Mouse (Mus musculus): Measurements from ENCODE around the gene Ubald1. TPM values are rescaled to one million over a fixed set of nuclear protein-coding genes. Genes with fewer than 3 reads are reported as not detected.

Ubald1 gene
- polyA plus RNA-seq, 1 experiment = 65.2 TPM

DNA sequence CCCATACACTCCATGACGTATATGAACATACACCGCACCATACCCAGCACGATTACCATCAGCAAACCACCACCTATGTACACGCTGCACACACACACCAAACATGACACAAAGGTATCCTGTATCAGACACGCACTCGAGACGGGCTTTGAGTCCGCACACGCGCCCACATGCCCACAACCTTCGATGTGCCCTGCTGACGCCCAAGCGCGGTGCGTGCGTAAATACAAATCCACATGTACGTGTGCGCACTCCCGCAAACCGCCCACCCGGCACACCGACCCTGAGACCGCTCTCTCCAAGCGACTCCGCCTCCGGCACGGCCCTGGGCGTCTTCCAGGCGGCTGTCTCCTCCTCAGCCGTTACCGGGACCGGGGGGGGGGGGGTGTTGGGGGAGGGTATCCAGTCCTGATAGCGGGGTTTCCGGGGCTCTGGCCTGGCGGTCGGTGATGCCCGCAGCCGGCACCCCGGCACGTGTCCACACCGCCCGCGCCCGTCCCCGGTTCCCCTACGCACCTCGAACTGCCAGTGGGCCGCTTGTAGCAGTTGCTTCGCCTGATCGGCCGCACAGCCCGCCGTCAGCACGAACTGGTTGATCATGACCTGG is 911 bp downstream of the Ubald1 start:
- Histone ChIP-seq H3K4me1 (ENCODE audit: control insufficient read depth, insufficient read depth, low read length) (peaks cover 5% of the 10 kb centered on the region), H3K36me3 (ENCODE audit: control insufficient read depth, insufficient read depth, low read length) (no peaks in the 10 kb centered on the region), H3K27ac (ENCODE audit: control insufficient read depth, insufficient read depth, low read depth, low read length) (peak overlapping the region; percentile 99), H3K27me3 (ENCODE audit: control insufficient read depth, insufficient read depth, low read length) (no peaks in the 10 kb centered on the region), H3K4me3 (ENCODE audit: control insufficient read depth, low read depth, low read length) (peak overlapping the region; percentile 96)
- no peak for TF ChIP-seq CTCF (IDR thresholded peaks at IDR 0.05; ENCODE audit: control insufficient read depth, insufficient read depth, insufficient replicate concordance, low read depth, low read length)
- no peak; the same call in 1 of the 2 replicates for TF ChIP-seq POLR2A (IDR thresholded peaks at IDR 0.05; ENCODE audit: control insufficient read depth, low read depth, low read length)

DNA sequence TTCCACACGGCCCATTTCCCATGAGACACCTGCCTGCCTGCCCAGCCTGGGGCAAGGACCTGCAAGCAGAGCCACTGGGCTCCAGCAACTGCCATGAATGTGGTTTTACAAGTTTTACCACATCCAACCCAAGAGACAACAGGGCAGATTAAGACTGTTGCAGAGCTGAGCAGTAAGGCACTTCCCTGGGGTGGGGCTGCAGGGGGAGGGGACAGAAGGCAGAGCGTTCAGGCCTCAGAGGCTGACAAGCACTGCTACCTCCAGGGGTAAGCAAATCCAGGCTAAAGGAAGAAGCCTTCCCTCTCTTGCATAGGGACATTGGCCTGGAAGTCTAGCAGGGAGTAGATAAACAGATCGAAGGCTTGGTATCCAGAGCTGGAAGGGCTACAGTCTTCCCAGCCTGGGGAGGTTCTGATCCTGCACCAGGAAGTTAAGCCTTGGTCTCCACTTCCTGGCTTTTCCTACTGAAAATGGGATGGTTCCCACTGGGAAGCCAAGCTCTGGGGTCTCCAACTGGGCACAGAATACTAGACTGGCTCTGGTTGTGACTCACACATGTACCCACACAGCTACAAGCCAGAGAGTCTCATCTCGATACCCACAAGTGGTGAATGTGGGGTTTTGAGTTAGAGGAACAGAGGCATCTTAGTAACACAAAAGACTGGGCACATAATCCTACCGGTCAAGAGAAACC is 1.8 kb downstream of the Ubald1 start:
- Histone ChIP-seq H3K27me3 (ENCODE audit: control insufficient read depth, insufficient read depth, low read length) (no peaks in the 10 kb centered on the region), H3K36me3 (ENCODE audit: control insufficient read depth, insufficient read depth, low read length) (no peaks in the 10 kb centered on the region), H3K4me1 (ENCODE audit: control insufficient read depth, insufficient read depth, low read length) (peaks cover 5% of the 10 kb centered on the region), H3K27ac (ENCODE audit: control insufficient read depth, insufficient read depth, low read depth, low read length) (peak overlapping the region; percentile 65; the same call in 1 of the 2 replicates), H3K4me3 (ENCODE audit: control insufficient read depth, low read depth, low read length) (peak overlapping the region; percentile 96)
- TF ChIP-seq POLR2A (IDR thresholded peaks at IDR 0.05; ENCODE audit: control insufficient read depth, low read depth, low read length) (no peak), CTCF (IDR thresholded peaks at IDR 0.05; ENCODE audit: control insufficient read depth, insufficient read depth, insufficient replicate concordance, low read depth, low read length) (no peak)

DNA sequence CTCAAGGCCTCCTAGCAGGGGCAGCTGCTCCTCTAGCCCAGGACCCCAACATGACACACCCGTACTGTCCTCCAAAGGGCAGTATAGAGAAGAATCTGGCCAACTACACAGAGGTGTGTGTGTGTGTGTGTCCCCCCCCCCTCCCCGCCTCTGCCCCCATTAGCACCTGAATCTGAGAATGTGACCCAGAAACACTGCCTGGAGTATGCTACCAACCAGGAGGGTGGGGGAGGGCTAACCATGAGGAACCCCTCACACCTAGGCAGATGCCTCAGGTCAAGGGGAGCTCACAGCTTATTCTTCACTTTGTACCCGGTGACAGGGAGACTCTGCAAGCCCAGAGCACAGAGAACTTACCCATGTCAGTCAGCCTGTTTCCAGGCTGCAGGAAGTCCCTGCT is 2.4 kb downstream of the Ubald1 start:
- Histone ChIP-seq H3K36me3 (ENCODE audit: control insufficient read depth, insufficient read depth, low read length) (no peaks in the 10 kb centered on the region), H3K27ac (ENCODE audit: control insufficient read depth, insufficient read depth, low read depth, low read length) (no peak overlapping the region), H3K4me3 (ENCODE audit: control insufficient read depth, low read depth, low read length) (peak overlapping the region; percentile 96), H3K4me1 (ENCODE audit: control insufficient read depth, insufficient read depth, low read length) (peaks cover 5% of the 10 kb centered on the region), H3K27me3 (ENCODE audit: control insufficient read depth, insufficient read depth, low read length) (no peaks in the 10 kb centered on the region)
- TF ChIP-seq CTCF (IDR thresholded peaks at IDR 0.05; ENCODE audit: control insufficient read depth, insufficient read depth, insufficient replicate concordance, low read depth, low read length) (no peak), POLR2A (IDR thresholded peaks at IDR 0.05; ENCODE audit: control insufficient read depth, low read depth, low read length) (no peak)

DNA sequence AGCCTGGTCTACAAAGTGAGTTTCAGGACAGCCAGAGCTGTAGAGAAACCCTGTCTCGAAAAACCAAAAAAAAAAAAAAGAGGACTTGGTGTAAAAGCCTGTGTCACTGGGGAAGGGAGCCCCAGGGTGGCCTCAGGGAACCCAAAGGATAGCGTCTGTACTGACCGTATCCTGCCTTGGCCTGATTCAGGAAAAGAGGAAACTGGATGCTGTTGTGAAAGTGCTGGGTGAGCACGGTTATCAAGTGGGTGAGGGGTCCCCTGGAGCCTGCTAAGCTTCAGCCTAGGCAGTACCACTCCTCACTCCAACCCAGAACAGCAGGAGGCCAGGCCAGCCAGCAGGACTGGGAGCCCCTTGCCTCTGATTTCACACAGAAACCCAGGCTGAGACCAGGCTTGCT is 2.9 kb downstream of the Ubald1 start:
- TF ChIP-seq CTCF (IDR thresholded peaks at IDR 0.05; ENCODE audit: control insufficient read depth, insufficient read depth, insufficient replicate concordance, low read depth, low read length) (no peak), POLR2A (IDR thresholded peaks at IDR 0.05; ENCODE audit: control insufficient read depth, low read depth, low read length) (no peak)
- Histone ChIP-seq H3K4me1 (ENCODE audit: control insufficient read depth, insufficient read depth, low read length) (peaks cover 5% of the 10 kb centered on the region), H3K27me3 (ENCODE audit: control insufficient read depth, insufficient read depth, low read length) (no peaks in the 10 kb centered on the region), H3K4me3 (ENCODE audit: control insufficient read depth, low read depth, low read length) (no peak overlapping the region), H3K36me3 (ENCODE audit: control insufficient read depth, insufficient read depth, low read length) (no peaks in the 10 kb centered on the region), H3K27ac (ENCODE audit: control insufficient read depth, insufficient read depth, low read depth, low read length) (no peak overlapping the region)

DNA sequence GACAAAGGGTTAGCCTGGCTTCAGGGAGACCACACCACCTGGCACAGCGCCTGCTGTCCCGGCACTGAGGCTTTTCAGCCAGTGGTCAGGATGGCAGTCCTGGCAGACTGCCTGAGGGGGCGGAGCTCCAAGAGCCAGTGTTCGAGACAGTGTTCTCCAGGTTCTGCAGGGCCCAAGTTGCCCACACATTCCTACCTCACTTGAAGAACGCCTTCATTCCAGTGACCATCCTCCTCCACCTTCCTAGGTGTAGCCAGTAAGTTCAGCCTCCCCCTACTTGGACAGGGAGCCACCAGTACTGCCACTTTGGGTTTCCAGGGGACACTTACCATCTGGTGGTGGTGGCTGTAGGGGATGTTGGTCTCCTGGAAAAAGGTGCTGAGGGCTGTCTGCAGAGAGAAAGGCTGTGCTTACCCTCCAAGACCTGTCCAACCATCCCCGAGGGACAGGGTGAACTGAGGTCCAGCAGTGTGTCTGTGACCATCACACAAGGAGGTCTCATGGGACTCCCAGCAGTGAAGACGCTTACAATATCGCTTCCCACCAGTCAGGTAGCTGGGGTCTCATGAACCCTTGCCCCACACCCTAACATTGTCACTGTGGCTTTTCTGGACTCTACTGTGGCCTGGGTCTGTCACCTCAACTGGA is 4.0 kb downstream of the Ubald1 start:
- Histone ChIP-seq H3K27me3 (ENCODE audit: control insufficient read depth, insufficient read depth, low read length) (no peaks in the 10 kb centered on the region), H3K4me1 (ENCODE audit: control insufficient read depth, insufficient read depth, low read length) (peaks cover 2% of the 10 kb centered on the region), H3K27ac (ENCODE audit: control insufficient read depth, insufficient read depth, low read depth, low read length) (no peak overlapping the region), H3K4me3 (ENCODE audit: control insufficient read depth, low read depth, low read length) (no peak overlapping the region), H3K36me3 (ENCODE audit: control insufficient read depth, insufficient read depth, low read length) (no peaks in the 10 kb centered on the region)
- no peak for TF ChIP-seq CTCF (IDR thresholded peaks at IDR 0.05; ENCODE audit: control insufficient read depth, insufficient read depth, insufficient replicate concordance, low read depth, low read length)

DNA sequence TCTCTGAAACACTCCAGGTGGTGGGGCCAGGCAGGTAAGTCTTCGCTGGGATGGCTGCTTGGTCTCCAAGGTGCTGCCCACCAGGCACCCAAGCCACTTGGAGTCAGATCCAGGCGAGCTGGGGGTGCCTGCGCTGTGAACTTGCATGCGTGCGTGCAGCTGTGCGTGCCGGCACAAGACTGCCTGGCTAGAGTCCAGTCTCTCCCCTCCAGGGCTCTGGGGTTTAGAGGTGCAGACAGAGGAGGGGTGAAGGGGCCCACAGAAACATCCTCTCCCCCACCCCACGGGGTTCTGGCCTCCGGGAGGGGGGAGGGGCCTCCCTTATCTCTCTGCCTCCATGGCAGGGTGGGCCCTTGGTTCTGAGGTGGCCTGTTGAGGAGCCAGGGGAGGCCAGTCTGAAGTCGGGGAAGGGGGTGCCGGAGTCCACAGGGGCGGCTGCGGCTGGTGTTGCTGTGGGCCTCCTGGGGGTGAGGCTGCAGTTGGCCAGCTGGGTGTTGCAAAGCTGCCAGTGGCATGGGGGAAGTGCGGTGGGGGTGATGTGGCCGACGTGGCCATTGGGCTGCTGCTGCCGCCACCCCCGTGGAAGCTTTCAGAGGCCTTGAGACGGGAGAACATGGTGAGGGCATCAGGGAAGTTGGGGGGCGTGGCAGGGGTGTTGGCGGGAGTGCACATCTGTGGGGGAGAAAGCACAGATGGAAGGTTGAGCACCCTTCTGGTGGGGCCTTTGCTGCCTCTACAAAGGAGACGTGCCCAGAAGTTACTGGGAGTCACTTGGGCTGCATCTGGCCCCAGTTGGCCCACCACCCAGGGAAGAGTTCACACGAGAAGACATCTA is 4.7 kb downstream of the Ubald1 start:
- Histone ChIP-seq H3K4me3 (ENCODE audit: control insufficient read depth, low read depth, low read length) (no peak overlapping the region), H3K27me3 (ENCODE audit: control insufficient read depth, insufficient read depth, low read length) (no peaks in the 10 kb centered on the region), H3K27ac (ENCODE audit: control insufficient read depth, insufficient read depth, low read depth, low read length) (no peak overlapping the region), H3K36me3 (ENCODE audit: control insufficient read depth, insufficient read depth, low read length) (no peaks in the 10 kb centered on the region), H3K4me1 (ENCODE audit: control insufficient read depth, insufficient read depth, low read length) (peaks cover 2% of the 10 kb centered on the region)
- TF ChIP-seq CTCF (IDR thresholded peaks at IDR 0.05; ENCODE audit: control insufficient read depth, insufficient read depth, insufficient replicate concordance, low read depth, low read length) = no peak
- no peak for TF ChIP-seq POLR2A (IDR thresholded peaks at IDR 0.05; ENCODE audit: control insufficient read depth, low read depth, low read length)

DNA sequence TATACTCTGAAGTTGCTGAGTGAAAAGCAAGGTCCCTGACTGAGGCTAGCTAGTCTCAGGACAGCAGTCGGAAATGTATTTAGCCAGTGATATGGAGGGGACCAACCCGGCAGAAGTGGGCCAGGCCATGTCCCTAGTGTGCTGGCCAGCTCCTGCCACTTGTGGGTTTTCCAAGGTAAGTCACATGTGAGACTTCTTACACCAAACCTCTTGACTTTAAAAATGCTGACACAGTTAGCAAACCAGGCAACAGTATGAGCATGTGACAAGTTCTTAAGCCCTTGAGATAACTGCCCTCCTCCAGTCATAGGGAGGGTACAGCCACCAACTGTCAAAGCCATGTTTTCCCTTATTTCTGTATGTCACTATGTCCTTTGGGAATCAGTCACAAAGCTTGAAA is 8.2 kb downstream of the Ubald1 start:
- Histone ChIP-seq H3K27me3 (ENCODE audit: control insufficient read depth, insufficient read depth, low read length) (no peaks in the 10 kb centered on the region), H3K27ac (ENCODE audit: control insufficient read depth, insufficient read depth, low read depth, low read length) (no peak overlapping the region), H3K36me3 (ENCODE audit: control insufficient read depth, insufficient read depth, low read length) (no peaks in the 10 kb centered on the region), H3K4me1 (ENCODE audit: control insufficient read depth, insufficient read depth, low read length) (no peaks in the 10 kb centered on the region), H3K4me3 (ENCODE audit: control insufficient read depth, low read depth, low read length) (no peak overlapping the region)
- TF ChIP-seq POLR2A (IDR thresholded peaks at IDR 0.05; ENCODE audit: control insufficient read depth, low read depth, low read length) = no peak
- TF ChIP-seq CTCF (IDR thresholded peaks at IDR 0.05; ENCODE audit: control insufficient read depth, insufficient read depth, insufficient replicate concordance, low read depth, low read length) = no peak
